Mouse (Mus musculus) limb, embryonic 14.5 days (tissue): ENCODE measurements around the gene Wdr93. TPM values are rescaled to one million over a fixed set of nuclear protein-coding genes. Genes with fewer than 3 reads are reported as not detected.

Experiments used
- ATAC-seq: fragments of 200-750 bp; cut with Nextera tagmentation; 2 replicates; pipeline ENCODE4 v1.8.0; 2017; ENCODE audit warnings: low read depth, moderate number of reproducible peaks, moderate TSS enrichment; ENCODE audit not compliant: low FRiP score
- DNase-seq: peaks from one replicate; pipeline ENCODE4 v3.0.0-alpha.2; 2015; ENCODE audit warnings: low spot score
- H3K27ac ChIP-seq: fragments of 300-500 bp; sonication (generic); replicated peaks from 2 replicates; pipeline ENCODE4 v1.5.1; 2014; ENCODE audit warnings: low read depth, mild to moderate bottlenecking, low read length, moderate library complexity, mixed read lengths
- H3K27me3 ChIP-seq: fragments of 300-500 bp; sonication (generic); 2 replicates; pipeline ENCODE4 v1.6.1; 2014; ENCODE audit warnings: low read length, mixed read lengths; ENCODE audit not compliant: control insufficient read depth, insufficient read depth
- H3K36me3 ChIP-seq: fragments of 300-500 bp; sonication (generic); 2 replicates; pipeline ENCODE4 v1.6.1; 2014; ENCODE audit warnings: mild to moderate bottlenecking, low read length, moderate library complexity, mixed read lengths; ENCODE audit not compliant: control insufficient read depth, insufficient read depth
- H3K4me1 ChIP-seq: fragments of 300-500 bp; sonication (generic); 2 replicates; pipeline ENCODE4 v1.6.1; 2014; ENCODE audit warnings: antibody characterized with exemption, low read length, mixed read lengths; ENCODE audit not compliant: control insufficient read depth, insufficient read depth
- H3K4me2 ChIP-seq: fragments of 300-500 bp; sonication (generic); replicated peaks from 2 replicates; pipeline ENCODE4 v1.6.1; 2014; ENCODE audit warnings: low read depth, mild to moderate bottlenecking, low read length, moderate library complexity; ENCODE audit not compliant: severe bottlenecking
- H3K4me3 ChIP-seq: fragments of 300-500 bp; sonication (generic); replicated peaks from 2 replicates; pipeline ENCODE4 v1.5.1; 2014; ENCODE audit warnings: low read length
- H3K9ac ChIP-seq: fragments of 300-500 bp; sonication (generic); 2 replicates; pipeline ENCODE4 v1.6.1; 2014; ENCODE audit warnings: mild to moderate bottlenecking, low read depth, low read length, moderate library complexity; ENCODE audit not compliant: severe bottlenecking
- H3K9me3 ChIP-seq: fragments of 300-500 bp; sonication (generic); 2 replicates; pipeline ENCODE4 v1.6.1; 2016; ENCODE audit warnings: low read length; ENCODE audit not compliant: control insufficient read depth
- POLR2A ChIP-seq: fragments of 200-500 bp; IDR thresholded peaks from 2 replicates; pipeline ENCODE4 v1.8.0; 2012; ENCODE audit warnings: inconsistent platforms, mild to moderate bottlenecking, moderate library complexity, borderline replicate concordance; ENCODE audit not compliant: insufficient read depth, insufficient read length; ENCODE audit errors: extremely low read depth
- WGBS: fragments of 180-500 bp; shearing (Covaris S2); extraction: QIAGEN DNeasy Blood & Tissue Kit; methylation state at CpG from one replicate; pipeline ENCODE4 v1.1.7; 2014; 5-methylcytosine and 5-hydroxymethylcytosine counted together
- polyA plus RNA-seq, 2 experiments: library from polyadenylated mRNA; depleted of rRNA in 1 of 2; stranded (reverse) in 1 of 2; unstranded in 1 of 2; fragments of >200 nt; fragmentation: Nextera tagmentation in 1 of 2; extraction: Ambion mirVana in 1 of 2; gene quantifications; 2 replicates each; pipeline versions ENCODE4 v1.2.1 to v1.2.3; 2012 to 2014

Wdr93 gene
- polyA plus RNA-seq, 2 experiments = 0.12 to 0.21 TPM

- Histone ChIP-seq H3K9me3 (no peaks in the 10 kb centered on the region), H3K9ac (no peak overlapping the region), H3K27me3 (no peaks in the 10 kb centered on the region), H3K36me3 (no peaks in the 10 kb centered on the region), H3K27ac (no peak overlapping the region), H3K4me2 (no peak overlapping the region), H3K4me1 (no peaks in the 10 kb centered on the region), H3K4me3 (no peak overlapping the region)
- ATAC-seq (no peak), DNase-seq (no peak)
- no peak for TF ChIP-seq POLR2A
- 44% methylated on average over 5 of the region's 5 CpGs for WGBS
Measured at GRCm38 (mm10) chr7:79802037-79802436, 59.1 kb downstream of the Wdr93 start.

DNA sequence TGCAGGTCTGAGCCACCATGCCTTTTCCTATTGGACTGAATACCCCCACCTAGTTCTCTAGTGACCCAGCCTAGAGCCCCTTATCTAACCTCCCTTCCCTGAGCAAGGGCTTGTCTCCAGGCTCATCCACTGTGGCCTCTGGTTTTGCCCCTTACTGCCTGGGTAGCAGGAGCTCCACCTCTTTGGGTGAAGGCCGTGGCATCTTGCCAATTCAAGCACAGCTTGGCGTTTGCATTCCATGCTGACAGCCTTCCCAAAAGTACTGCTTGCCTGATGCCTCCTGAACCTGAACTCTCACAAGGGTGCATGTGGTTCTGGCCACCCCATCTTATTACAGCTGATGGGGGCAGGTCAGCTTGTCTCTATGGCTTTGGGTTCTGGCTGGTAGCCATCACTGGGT lies 60.9 kb downstream of the Wdr93 start:
- ATAC-seq = no peak
- no peak for TF ChIP-seq POLR2A
- Histone ChIP-seq H3K9me3 (no peaks in the 10 kb centered on the region), H3K9ac (no peak overlapping the region), H3K36me3 (no peaks in the 10 kb centered on the region), H3K27me3 (no peaks in the 10 kb centered on the region), H3K27ac (no peak overlapping the region), H3K4me1 (no peaks in the 10 kb centered on the region), H3K4me3 (no peak overlapping the region), H3K4me2 (no peak overlapping the region)
- DNase-seq = no peak
- 51% methylated on average over 2 of the region's 2 CpGs for WGBS

GRCm38 (mm10) chr7:79808561-79808960 lies 65.6 kb downstream of the Wdr93 start:
- Histone ChIP-seq H3K4me1 (0 out of 2 replicates have a peak, but pooled peaks cover 4% of the 10 kb centered on the region), H3K4me3 (no peak overlapping the region), H3K9me3 (no peaks in the 10 kb centered on the region), H3K27me3 (peaks cover 16% of the 10 kb centered on the region), H3K27ac (no peak overlapping the region), H3K36me3 (no peaks in the 10 kb centered on the region), H3K4me2 (no peak overlapping the region), H3K9ac (no peak overlapping the region)
- 84% methylated on average over 7 of the region's 7 CpGs for WGBS
- no peak for TF ChIP-seq POLR2A
- no peak for ATAC-seq
- DNase-seq = no peak

DNA sequence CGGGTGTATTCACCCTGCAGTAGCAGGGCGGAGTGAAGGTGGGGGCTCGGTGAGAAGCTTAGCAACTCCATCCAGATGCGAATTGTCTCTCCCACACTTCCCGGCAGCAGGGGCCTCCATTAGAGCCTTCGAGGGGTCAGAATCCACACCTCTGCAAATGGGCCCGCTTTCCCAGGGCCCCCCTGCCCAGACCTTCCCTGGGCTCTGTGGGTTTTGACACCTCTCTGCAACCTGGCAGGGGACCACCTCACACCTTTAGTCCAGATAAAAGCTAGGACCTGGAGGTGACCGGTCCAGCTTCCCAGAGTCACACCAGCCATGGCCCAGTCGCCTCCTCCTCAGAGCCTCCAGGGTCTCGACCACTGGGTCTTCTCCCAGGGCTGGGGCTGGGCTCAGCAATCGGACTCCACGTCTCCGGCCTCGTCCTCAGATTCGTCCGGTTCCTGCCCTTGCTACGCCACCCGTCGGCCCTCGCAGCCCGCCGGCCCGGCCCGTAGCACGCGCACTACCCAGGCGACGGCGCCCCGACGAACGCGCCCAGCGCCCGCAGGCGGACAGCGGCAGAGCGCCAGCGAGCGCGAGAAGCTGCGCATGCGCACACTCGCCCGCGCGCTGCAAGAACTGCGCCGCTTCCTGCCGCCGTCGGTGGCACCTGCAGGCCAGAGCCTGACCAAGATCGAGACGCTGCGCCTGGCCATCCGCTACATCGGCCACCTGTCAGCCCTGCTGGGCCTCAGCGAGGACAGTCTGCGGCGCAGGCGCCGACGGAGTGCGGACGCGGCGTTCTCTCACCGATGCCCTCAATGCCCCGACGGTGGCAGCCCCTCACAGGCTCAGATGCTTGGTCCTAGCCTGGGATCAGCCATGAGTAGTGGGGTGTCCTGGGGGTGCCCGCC lies 67.9 kb downstream of the Wdr93 start, which contains the start of gene Mesp2:
Gene Mesp2 (plus strand): TSS at position 117 of the 896 bp plus-strand sequence.
- ATAC-seq = peak; percentile 55
- H3K27me3 ChIP-seq = peaks cover 16% of the 10 kb centered on the region
- 0 out of 2 replicates have a peak, but pooled peaks cover 4% of the 10 kb centered on the region for H3K4me1 ChIP-seq
- peak within 1 kb of the TSS; percentile 71 for H3K4me2 ChIP-seq
- WGBS = 17% methylated on average over 38 of the region's 71 CpGs
- H3K27ac ChIP-seq = no peak within 1 kb of the TSS
- TF ChIP-seq POLR2A = no peak
- peak within 1 kb of the TSS; percentile 50 for H3K9ac ChIP-seq
- H3K36me3 ChIP-seq = no peaks in the 10 kb centered on the region
- no peaks in the 10 kb centered on the region for H3K9me3 ChIP-seq
- DNase-seq = peak; percentile 65
- H3K4me3 ChIP-seq = peak within 1 kb of the TSS; percentile 39

GRCm38 (mm10) chr7:79813409-79813808 lies 70.4 kb downstream of the Wdr93 start:
- Histone ChIP-seq H3K27ac (no peak overlapping the region), H3K9me3 (no peaks in the 10 kb centered on the region), H3K4me1 (0 out of 2 replicates have a peak, but pooled peaks cover 4% of the 10 kb centered on the region), H3K4me3 (no peak overlapping the region), H3K9ac (no peak overlapping the region), H3K4me2 (no peak overlapping the region), H3K27me3 (peaks cover 16% of the 10 kb centered on the region), H3K36me3 (no peaks in the 10 kb centered on the region)
- no peak for DNase-seq
- TF ChIP-seq POLR2A = no peak
- WGBS = 87% methylated on average over 1 of the region's 1 CpGs
- ATAC-seq = no peak
